Mouse (Mus musculus): Measurements from ENCODE around the gene Zranb3.

DNA sequence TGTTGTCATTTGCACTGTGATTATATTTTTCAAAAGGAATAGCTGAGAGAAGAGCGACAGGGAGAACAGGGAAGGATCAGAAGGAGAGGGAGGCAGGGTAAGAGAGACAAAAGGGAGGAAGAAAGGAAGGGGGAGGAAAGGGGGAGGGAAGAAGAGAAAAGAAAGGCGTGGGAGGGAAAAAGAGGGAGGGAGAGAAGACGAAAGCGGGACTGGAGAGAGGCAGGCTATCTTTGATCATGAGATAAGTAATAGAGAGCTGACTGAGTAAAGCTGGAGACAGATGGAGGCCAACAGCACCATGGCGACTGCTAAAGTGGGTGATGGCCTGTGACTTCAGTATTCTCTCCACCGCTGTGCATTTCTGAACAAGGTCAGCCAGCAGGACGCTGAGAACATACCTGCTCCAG lies 143.5 kb downstream of the Zranb3 start:
- TF ChIP-seq CTCF (IDR thresholded peaks at IDR 0.05; ENCODE audit: extremely low read depth, insufficient read depth, insufficient read length, insufficient replicate concordance), result no peak
- no peak for TF ChIP-seq POLR2A (IDR thresholded peaks at IDR 0.05; ENCODE audit: low read depth, low read length)
